Mouse (Mus musculus): ENCODE results near the gene Nudt12.

Nudt12 gene

DNA sequence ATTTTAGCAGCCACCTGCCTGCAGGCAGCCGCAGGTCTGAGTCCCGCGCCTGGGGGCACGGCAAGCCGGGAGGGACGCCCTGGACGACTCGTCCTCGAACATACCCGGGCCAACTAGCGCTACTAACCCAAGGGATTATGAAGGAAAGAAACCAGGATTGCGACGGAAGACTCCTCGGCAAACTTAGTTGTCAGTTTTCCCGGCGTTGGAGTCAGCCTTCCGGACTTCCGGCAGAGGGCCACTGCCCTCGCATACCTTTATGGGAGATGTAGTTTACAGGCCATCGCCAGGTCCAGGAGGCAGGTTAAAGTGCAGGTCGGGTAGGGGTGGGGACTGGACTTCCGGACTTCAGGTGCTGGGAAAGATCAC is at the start of gene Nudt12:
Gene Nudt12, minus strand, starts transcription at position 282 of the 369 bp plus-strand sequence.
- DNase-seq (ENCODE audit: low read depth, low spot score): no peak

DNA sequence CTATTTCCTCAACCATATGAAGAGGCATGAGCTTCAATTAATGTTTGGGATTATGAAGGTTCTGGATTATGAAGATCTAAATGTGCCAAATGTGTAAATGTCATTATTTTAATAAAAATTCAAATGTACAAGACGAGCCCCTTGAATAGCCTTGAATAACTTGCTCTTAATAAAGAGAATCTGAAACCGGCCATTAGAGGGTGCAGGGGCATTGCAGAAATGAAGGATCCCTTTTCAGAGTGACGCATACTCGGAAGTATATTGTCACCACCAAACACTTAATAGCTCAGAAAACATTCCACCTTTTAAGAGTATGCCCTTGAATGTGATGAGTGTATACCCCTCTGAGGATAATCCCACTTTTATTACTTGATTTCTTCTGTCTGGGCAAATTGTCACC is 40.1 kb upstream of the Nudt12 start:
- no peak for DNase-seq (ENCODE audit: low read depth, low spot score)

DNA sequence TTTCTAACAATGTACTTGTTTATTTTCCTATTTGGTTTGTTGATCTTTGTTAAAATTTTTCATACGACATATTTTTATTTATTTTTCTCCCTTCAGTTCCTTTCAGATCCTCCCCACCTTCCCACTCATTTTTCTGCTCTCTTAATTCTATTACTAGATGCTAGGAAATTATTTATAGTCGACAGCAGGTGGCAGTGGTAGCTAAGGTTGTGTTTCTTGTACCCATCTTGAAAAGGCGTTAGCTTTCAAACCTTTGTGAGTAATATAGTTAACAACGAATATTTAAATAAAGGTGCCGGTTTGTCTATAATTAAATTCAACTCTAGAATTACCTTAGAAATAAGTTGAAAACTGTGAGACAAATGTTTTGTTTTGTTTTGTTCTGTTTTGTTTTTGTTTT is 26.6 kb upstream of the Nudt12 start:
- peak; percentile 82 for DNase-seq (ENCODE audit: low read depth, low spot score)

- no peak for DNase-seq (ENCODE audit: low read depth, low spot score)
Measured at GRCm38 (mm10) chr17:59033445-59033844, 20.3 kb upstream of the Nudt12 start.

- no peak for DNase-seq (ENCODE audit: low read depth, low spot score)
Measured at GRCm38 (mm10) chr17:59026336-59026735, 13.2 kb upstream of the Nudt12 start.

- DNase-seq (ENCODE audit: low read depth, low spot score): no peak
Measured at GRCm38 (mm10) chr17:59024502-59024901, 11.3 kb upstream of the Nudt12 start.

GRCm38 (mm10) chr17:59023971-59024370 is 10.8 kb upstream of the Nudt12 start:
- DNase-seq (ENCODE audit: low read depth, low spot score): no peak

DNA sequence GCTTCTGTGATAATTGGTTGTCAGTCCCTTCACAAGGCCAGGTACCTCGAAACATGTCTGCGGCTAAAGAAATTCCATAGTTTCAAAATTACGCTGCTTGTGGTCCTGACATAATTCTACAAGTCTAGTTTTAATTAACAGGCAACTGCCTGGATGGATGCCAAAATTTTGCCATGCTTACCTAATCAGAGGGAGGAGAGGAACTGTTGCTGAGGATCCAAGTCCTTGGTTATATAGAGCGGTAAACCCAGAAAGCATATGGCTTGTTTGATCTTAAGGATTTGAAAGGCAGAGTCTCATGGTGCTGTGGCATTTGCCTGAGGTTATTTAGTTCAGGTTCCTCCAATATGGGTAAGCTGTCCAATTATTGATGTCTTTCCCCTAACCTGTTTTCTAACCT is 5.5 kb upstream of the Nudt12 start:
- no peak for DNase-seq (ENCODE audit: low read depth, low spot score)

DNA sequence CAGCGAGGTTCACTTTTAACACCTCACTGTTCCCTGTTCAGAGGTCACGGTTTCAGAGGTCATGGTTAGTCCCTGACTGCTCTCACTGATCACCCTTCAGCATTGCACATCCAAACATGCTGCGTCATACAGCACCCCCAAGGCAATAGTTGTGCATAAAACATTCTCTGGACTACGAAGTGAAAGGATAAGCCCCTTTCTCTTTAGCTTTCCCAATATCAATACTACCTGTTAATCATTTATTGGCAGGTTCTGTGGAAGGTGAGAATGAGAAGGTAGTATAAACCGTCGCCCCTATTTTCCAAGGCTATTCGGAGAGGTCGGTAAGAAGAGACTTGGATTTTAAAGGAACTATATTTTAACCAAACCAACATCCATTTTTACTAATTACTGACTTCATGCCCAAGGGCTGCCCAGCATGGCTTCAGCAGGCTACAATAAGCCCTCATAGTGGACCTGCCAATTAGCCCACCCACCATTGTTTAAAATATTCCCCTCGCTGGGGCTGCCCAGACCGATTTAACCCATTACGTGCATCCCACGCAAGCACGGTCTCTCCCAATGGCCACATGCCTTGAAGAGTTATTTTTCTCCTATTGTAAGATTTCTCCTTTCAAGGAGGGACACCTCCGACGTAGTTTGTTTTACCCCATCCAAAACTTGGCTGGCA is 616 bp downstream of the Nudt12 start:
- no peak for DNase-seq (ENCODE audit: low read depth, low spot score)

DNA sequence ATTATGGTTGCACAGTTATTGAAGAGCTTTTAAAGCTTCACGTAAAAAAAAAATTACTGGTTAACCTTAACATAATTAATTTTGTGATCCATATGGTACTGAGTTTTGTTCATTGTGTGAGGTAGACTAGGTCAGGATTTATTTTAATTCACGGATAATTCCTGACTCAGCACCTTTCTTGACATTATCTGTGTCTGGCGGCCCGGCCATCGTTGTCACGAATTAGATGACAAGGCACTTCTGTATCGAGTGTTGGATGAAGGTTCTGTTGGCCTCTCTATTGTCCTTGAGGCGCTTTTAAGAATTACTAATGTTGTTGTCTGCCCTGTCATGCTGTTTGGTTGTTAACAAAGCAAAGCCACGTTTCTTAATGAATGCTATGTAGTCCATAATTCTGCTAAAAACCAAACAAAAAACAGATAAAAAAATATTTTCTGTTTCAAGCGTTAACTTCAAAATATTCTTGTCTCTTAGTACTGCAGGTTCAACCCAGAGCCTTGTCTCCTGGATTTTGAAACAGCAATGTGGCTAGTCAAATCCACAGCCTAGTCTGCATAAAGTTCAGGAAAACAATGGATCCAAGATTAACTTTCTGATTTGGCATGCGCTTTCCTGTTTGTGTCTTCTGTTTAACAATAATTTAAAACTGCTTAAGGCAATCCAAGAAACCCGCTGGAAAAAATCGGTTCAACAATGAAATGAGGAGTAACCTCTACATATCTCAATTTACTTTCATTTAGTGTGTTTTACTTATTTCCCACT is 1.4 kb downstream of the Nudt12 start:
- DNase-seq (ENCODE audit: low read depth, low spot score): no peak

DNA sequence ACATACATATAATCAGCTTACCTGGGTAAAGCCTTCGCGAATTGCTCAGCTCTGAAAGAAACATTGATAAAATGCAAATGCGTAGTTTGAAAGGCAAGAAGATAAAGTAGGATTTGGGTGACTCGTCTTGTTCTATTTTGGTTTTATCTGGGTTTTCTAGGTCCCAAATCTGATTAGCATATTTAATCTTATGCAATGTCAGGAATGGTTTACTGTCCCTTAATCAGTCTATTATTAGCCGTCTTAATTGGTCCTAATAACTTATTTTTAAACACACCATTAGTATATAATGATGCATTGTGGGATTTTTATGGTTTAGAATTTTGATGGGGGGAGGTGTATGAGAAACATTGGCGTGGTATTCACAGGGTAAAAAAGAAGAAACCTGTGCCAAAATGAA is 21.9 kb downstream of the Nudt12 start, which contains the start of gene Pdzph1:
Gene Pdzph1, minus strand, starts transcription at position 101 of the 400 bp plus-strand sequence.
- DNase-seq (ENCODE audit: low read depth, low spot score): no peak

DNA sequence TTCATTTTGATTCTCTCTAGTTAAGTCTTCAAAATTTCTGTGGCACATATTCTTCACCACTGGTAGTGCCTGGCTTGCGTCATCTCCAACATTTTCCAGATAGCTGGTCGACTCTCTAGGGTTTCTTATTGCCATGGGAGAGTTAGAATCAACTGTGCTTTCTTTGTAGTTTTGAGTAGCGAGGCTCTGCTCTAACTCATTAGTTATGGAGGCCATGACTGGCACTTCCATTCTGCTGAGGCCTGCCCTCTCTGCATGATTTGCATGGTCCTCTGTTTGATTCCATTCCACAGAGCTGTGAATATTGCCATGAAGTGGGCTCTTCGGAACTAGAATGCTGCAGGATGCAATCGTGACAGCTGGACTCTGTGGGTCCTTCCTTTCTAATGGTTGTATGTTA is 39.9 kb downstream of the Nudt12 start:
- DNase-seq (ENCODE audit: low read depth, low spot score): no peak

DNA sequence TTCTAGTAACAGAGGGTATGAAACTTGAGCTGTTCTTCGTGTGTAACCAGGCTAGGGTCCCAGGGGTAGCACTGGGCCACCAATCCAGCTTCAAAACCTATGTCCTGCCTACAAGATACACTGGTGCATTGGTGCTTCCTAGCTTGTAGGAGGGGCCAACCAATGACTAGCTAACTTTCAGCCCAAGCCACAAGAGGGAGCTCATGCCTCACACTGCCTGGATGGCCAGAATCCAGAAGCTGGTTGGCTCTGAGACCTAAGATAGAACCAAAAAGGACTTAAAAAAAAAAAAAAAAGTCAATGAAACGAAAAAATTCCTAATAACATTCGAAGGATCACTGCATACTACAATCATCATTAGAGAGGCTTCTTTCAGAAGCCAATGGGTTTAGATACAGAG is 53.3 kb downstream of the Nudt12 start:
- DNase-seq (ENCODE audit: low read depth, low spot score): peak; percentile 88

DNA sequence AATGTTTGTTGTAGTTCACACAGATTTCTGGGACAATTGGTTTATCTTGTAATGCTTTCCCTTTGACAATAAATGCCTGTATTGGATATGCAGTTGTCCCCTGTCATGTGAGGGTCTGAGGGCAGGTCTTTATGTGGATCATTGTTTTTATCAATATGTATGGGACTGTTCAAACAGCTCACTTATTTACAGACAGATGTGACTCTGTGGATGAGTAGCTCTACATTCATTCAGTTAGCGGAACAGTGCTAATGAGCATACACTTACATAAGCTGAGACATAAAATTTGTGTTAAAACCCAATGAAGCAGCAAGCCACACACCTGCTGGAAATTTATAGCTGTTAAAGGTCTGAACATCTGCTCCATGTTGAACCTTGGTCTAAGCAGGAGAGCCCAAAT is 56.1 kb downstream of the Nudt12 start:
- DNase-seq (ENCODE audit: low read depth, low spot score): peak; percentile 87

Measured in A20 (cell line).